Mouse (Mus musculus): ENCODE results near the gene Grin1. TPM values are rescaled to one million over a fixed set of nuclear protein-coding genes. Genes with fewer than 3 reads are reported as not detected.

The Grin1 gene
- polyA plus RNA-seq, 1 experiment from 2014 or later: 0.78 TPM

DNA sequence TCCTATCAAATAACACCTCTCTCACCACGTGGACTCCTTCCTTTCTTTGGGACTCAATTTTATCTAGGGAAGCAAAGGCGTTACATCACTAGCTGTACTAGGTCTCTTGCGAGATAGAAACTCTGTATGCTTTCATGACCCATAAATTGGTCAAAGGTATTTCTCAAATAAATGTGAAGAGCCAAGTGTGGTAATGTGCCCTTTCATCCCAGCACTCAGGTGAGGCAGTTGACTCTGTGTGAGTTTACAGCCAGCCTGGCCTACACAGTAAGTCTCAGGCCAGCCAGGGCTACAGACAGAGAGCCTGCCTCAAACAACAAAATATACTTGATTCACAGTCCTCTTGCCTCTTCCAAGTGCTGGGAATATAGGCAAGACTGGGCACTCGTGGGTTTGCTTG, 40.9 kb upstream of the Grin1 start:
- peaks cover 37% of the 10 kb centered on the region for H3K36me3 ChIP-seq (ENCODE audit: control insufficient read depth, insufficient read depth)
- H3K9me3 ChIP-seq (ENCODE audit: control insufficient read depth): no peaks in the 10 kb centered on the region
- no peak for TF ChIP-seq CTCF (IDR thresholded peaks at IDR 0.05; ENCODE audit: low read depth)
- WGBS: 60% methylated on average over 4 of the region's 4 CpGs
- H3K9ac ChIP-seq (ENCODE audit: low read depth, low read length): no peak overlapping the region
- no peaks in the 10 kb centered on the region for H3K27me3 ChIP-seq (replicated peaks; ENCODE audit: control insufficient read depth, insufficient read depth, low read length)
- H3K27ac ChIP-seq (ENCODE audit: low read depth, low read length): peak overlapping the region; percentile 35; the same call in 1 of the 2 replicates
- no peak for ATAC-seq
- H3K4me2 ChIP-seq (replicated peaks; ENCODE audit: low read depth): no peak overlapping the region
- H3K4me3 ChIP-seq (ENCODE audit: low read depth, low read length): no peak overlapping the region
- peaks cover 14% of the 10 kb centered on the region; the same call in 1 of the 2 replicates for H3K4me1 ChIP-seq (replicated peaks; ENCODE audit: control insufficient read depth, insufficient read depth, low read length)

DNA sequence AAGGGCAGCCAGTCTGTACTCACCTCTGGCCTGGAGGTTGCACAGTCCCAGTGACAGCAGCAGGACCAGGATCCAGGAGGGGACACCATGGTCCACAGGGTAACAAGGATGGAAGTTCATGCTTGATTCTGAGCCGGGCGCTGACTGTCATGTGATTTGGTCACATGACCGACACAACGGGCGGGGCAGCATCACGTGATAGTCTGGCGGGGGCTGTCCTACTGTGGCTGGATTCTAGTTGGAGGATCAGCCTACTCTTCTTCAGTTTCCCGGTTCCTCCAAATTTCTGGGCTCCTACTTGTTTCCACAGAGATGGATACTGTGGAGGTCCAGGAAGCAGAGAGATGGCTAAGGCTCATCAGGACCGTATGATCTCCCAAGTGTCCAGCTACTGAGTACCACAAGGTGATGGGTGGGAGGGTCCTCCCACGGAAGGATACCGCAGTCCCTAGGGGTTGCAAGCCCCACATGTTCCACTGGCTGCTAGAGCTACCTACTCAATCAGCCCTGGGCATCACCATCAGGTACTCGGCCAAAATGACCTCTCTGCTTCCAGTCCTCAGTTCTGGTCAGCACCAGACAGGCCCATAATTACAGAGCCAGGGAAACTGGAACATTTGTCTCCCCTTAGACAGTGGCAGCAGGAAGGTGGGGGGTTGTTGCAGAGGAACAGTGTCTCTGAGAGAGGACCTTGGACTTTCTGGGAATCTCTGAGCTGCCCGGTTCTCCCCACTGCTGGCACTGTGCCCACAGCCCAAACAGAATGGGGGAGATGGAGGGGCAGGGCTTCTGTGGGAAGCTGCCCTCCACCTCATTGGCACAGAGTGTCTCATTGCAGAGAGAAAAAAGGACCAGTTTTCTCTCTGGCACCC, 37.5 kb upstream of the Grin1 start, which contains the start of gene Dpp7:
Gene Dpp7 (minus strand): TSS at position 152 of the 872 bp plus-strand sequence.
- H3K36me3 ChIP-seq (ENCODE audit: control insufficient read depth, insufficient read depth): peaks cover 36% of the 10 kb centered on the region
- WGBS: 2% methylated on average over 13 of the region's 13 CpGs
- H3K4me3 ChIP-seq (ENCODE audit: low read depth, low read length): peak within 1 kb of the TSS; percentile 49
- H3K4me2 ChIP-seq (replicated peaks; ENCODE audit: low read depth): peak within 1 kb of the TSS; percentile 84
- peak; percentile 73 for ATAC-seq
- peak within 1 kb of the TSS; percentile 43 for H3K9ac ChIP-seq (ENCODE audit: low read depth, low read length)
- H3K9me3 ChIP-seq (ENCODE audit: control insufficient read depth): no peaks in the 10 kb centered on the region
- peaks cover 6% of the 10 kb centered on the region; the same call in 1 of the 2 replicates for H3K4me1 ChIP-seq (replicated peaks; ENCODE audit: control insufficient read depth, insufficient read depth, low read length)
- H3K27ac ChIP-seq (ENCODE audit: low read depth, low read length): peak within 1 kb of the TSS; percentile 41; the same call in 1 of the 2 replicates
- no peaks in the 10 kb centered on the region for H3K27me3 ChIP-seq (replicated peaks; ENCODE audit: control insufficient read depth, insufficient read depth, low read length)
- TF ChIP-seq CTCF (IDR thresholded peaks at IDR 0.05; ENCODE audit: low read depth): no peak

DNA sequence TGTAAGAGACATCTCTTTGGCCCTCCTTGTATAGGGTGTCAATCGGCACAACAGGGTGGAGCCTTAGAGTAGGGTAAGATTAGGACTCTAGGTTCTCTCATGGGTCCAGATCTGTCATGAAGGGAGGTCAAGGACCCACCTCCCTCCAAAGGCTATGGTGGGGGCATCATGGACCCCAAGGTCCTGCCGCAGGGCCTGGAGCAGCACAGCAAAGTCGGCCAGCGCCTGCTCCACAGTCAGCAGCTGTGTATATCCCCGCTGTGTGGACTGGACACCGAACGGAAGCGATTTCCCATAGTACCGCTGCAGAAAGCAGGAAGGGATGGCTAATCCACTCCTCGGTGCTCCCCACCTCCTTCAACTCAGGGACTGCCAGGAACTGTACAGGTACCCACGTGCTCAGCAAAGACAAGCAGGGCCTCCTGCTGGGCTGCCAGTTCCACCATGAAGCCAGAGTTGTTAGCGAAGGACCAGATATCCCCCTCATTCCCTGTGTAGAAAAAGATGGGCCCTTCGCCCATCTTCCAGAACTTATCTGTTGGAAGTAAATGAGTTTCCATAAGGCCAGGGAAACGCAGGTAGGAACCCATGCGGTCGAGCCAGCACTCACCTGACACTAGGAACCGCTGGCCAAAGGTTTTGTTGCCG, 36.6 kb upstream of the Grin1 start:
- peak overlapping the region; percentile 84 for H3K4me2 ChIP-seq (replicated peaks; ENCODE audit: low read depth)
- no peak for ATAC-seq
- peaks cover 36% of the 10 kb centered on the region for H3K36me3 ChIP-seq (ENCODE audit: control insufficient read depth, insufficient read depth)
- no peaks in the 10 kb centered on the region for H3K27me3 ChIP-seq (replicated peaks; ENCODE audit: control insufficient read depth, insufficient read depth, low read length)
- peak overlapping the region; percentile 43 for H3K9ac ChIP-seq (ENCODE audit: low read depth, low read length)
- no peak for TF ChIP-seq CTCF (IDR thresholded peaks at IDR 0.05; ENCODE audit: low read depth)
- H3K4me1 ChIP-seq (replicated peaks; ENCODE audit: control insufficient read depth, insufficient read depth, low read length): peaks cover 6% of the 10 kb centered on the region; the same call in 1 of the 2 replicates
- no peak overlapping the region; the same call in 1 of the 2 replicates for H3K27ac ChIP-seq (ENCODE audit: low read depth, low read length)
- WGBS: 37% methylated on average over 18 of the region's 18 CpGs
- H3K4me3 ChIP-seq (ENCODE audit: low read depth, low read length): peak overlapping the region; percentile 49
- no peaks in the 10 kb centered on the region for H3K9me3 ChIP-seq (ENCODE audit: control insufficient read depth)

DNA sequence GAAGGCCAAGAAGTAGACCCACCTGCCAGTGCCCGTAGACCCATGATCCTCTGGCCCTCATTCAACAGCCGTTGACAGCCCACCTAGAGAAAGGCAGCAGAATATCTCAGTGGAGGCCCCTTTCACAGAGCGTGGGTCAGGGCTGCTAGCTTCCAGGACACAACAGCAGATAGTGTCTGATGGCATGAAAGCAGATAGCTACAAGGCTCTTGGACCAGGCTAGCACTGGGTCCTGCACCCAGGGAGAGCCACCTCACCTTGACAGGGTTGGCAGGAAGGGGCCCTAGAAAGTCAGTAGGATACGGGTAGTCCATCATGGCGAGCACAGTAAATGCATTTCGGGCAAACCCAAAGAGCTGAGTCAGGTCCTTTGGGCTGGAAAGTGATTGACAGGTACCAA, 35.2 kb upstream of the Grin1 start:
- Histone ChIP-seq H3K27me3 (replicated peaks; ENCODE audit: control insufficient read depth, insufficient read depth, low read length) (no peaks in the 10 kb centered on the region), H3K4me3 (ENCODE audit: low read depth, low read length) (no peak overlapping the region), H3K4me1 (replicated peaks; ENCODE audit: control insufficient read depth, insufficient read depth, low read length) (peaks cover 6% of the 10 kb centered on the region; the same call in 1 of the 2 replicates), H3K4me2 (replicated peaks; ENCODE audit: low read depth) (0 out of 2 replicates have a peak overlapping the region, but pooled peaks have one; percentile 84), H3K9me3 (ENCODE audit: control insufficient read depth) (no peaks in the 10 kb centered on the region), H3K36me3 (ENCODE audit: control insufficient read depth, insufficient read depth) (peaks cover 44% of the 10 kb centered on the region), H3K9ac (ENCODE audit: low read depth, low read length) (no peak overlapping the region), H3K27ac (ENCODE audit: low read depth, low read length) (no peak overlapping the region)
- no peak for TF ChIP-seq CTCF (IDR thresholded peaks at IDR 0.05; ENCODE audit: low read depth)
- no peak for ATAC-seq
- 85% methylated on average over 6 of the region's 6 CpGs for WGBS

DNA sequence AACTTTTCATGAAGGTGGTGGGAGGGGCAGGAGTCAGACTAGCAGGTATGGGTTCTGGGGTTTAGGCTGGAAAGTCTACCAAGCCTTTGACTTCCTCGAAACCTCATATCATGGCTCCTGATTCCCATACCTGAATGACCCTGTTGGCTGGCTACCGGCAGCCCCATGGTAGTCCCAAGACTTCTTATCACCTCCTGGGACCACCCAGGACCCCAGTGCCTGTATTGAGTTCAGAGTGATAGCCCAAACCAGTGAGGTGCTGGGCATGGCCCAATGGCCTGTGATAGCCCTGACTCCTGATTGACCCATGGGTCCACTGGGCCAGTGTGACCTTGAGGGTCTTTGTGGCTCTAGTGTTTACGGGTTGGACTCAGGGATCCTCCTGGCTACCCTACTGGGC, 31.7 kb upstream of the Grin1 start:
- Histone ChIP-seq H3K27ac (ENCODE audit: low read depth, low read length) (no peak overlapping the region), H3K4me3 (ENCODE audit: low read depth, low read length) (no peak overlapping the region), H3K9ac (ENCODE audit: low read depth, low read length) (no peak overlapping the region), H3K4me2 (replicated peaks; ENCODE audit: low read depth) (no peak overlapping the region), H3K36me3 (ENCODE audit: control insufficient read depth, insufficient read depth) (peaks cover 76% of the 10 kb centered on the region), H3K4me1 (replicated peaks; ENCODE audit: control insufficient read depth, insufficient read depth, low read length) (no peaks in the 10 kb centered on the region), H3K27me3 (replicated peaks; ENCODE audit: control insufficient read depth, insufficient read depth, low read length) (no peaks in the 10 kb centered on the region), H3K9me3 (ENCODE audit: control insufficient read depth) (no peaks in the 10 kb centered on the region)
- TF ChIP-seq CTCF (IDR thresholded peaks at IDR 0.05; ENCODE audit: low read depth): no peak
- no peak for ATAC-seq
- 94% methylated on average over 3 of the region's 3 CpGs for WGBS

DNA sequence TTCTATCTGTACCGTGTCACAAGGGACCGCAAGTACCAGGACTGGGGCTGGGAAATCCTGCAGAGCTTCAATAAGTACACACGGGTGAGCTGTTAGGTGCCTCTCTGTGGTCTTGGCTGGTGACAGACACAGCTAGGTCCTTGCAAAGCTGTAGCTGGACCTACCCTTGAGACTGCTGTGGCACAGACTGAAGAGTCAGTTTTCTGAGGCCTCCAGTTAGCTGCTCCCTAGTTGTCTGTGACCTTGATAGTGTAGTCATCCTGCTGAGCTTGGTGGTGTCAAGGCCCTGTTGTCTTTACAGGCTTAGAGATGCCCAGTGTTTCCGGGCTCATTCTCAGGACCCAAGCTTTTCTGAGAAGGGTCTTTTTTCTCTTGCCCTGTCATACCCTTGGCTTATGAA, 30.5 kb upstream of the Grin1 start:
- Histone ChIP-seq H3K4me1 (replicated peaks; ENCODE audit: control insufficient read depth, insufficient read depth, low read length) (no peaks in the 10 kb centered on the region), H3K9ac (ENCODE audit: low read depth, low read length) (no peak overlapping the region), H3K27me3 (replicated peaks; ENCODE audit: control insufficient read depth, insufficient read depth, low read length) (no peaks in the 10 kb centered on the region), H3K36me3 (ENCODE audit: control insufficient read depth, insufficient read depth) (peaks cover 84% of the 10 kb centered on the region), H3K4me2 (replicated peaks; ENCODE audit: low read depth) (no peak overlapping the region), H3K9me3 (ENCODE audit: control insufficient read depth) (no peaks in the 10 kb centered on the region), H3K27ac (ENCODE audit: low read depth, low read length) (no peak overlapping the region), H3K4me3 (ENCODE audit: low read depth, low read length) (no peak overlapping the region)
- 95% methylated on average over 4 of the region's 4 CpGs for WGBS
- TF ChIP-seq CTCF (IDR thresholded peaks at IDR 0.05; ENCODE audit: low read depth): no peak
- ATAC-seq: no peak
